Comparison of ENCODE assay signal across 13 mouse cellular contexts in the genomic region with DNA sequence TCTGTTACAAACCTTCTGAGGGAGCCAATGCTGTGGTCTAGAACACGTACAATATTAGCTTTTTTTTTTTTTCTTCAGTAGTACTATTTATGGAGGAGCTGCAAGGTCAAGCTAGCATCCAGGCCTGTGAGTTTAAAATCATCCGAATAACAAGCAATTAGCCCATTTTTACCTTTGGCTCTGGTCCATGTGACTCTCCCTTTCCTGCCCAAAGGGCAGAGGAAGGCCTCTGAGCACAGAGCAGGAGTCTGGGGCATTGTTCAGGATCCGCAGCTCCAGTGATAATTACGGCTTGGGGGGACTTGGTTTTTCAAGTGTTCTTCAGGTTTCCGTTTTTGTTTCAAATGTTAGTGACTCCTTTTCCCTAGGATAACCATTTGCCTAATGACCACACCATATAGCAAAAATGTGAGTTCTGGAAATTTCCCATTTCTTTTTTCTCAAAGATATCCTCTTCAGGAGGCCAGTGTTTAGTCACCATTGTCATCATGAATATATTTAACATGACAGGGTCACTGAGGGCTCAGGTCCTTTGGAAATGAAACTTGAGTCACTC. TPM values are rescaled to one million over a fixed set of nuclear protein-coding genes. Genes with fewer than 3 reads are reported as not detected.
DNase-seq lines count a peak whose midpoint lies in the region; ATAC-seq and TF ChIP-seq lines count a peak whose summit lies in the region.
"Had no signal": no experiment of that assay in that cellular context is flagged by ENCODE, and none has a peak within 500 bp of the region (broad histone marks: within the 10 kb centered on the region; RNA-seq: fewer than 3 reads in every experiment).

No protein-coding gene starts in this region.

- DNase-seq in heart, adult 18-20 months = peak; percentile 52 to 74
- DNase-seq in adipocyte (ENCODE audit: low spot score) = peak; percentile 65
- peak; percentile 47 to 59 for DNase-seq in heart, adult 9 months (ENCODE audit: low spot score in 2 of 2)
- no peak for DNase-seq in forebrain, embryonic 11.5 days (ENCODE audit: low spot score)
- DNase-seq in stomach, postnatal 0 days (ENCODE audit: low spot score) = no peak
- DNase-seq: cerebellum, adult 11 months; thymus, adult 2 months had no signal

- no peak overlapping the region for H3K27ac ChIP-seq in heart, embryonic 12.5 days (ENCODE audit: poor library complexity, severe bottlenecking)
- H3K27ac ChIP-seq in kidney, embryonic 16.5 days (ENCODE audit: low read length) = peak overlapping the region; percentile 66
- H3K27ac ChIP-seq in forebrain, embryonic 11.5 days (ENCODE audit: low read depth, low read length) = no peak overlapping the region
- no peak overlapping the region for H3K27ac ChIP-seq in forebrain, embryonic 15.5 days (replicated peaks)
- no peak overlapping the region for H3K27ac ChIP-seq in stomach, postnatal 0 days (replicated peaks)
- H3K27ac ChIP-seq: hindbrain, embryonic 10.5 days; limb, embryonic 15.5 days had no signal

- no peaks in the 10 kb centered on the region for H3K27me3 ChIP-seq in heart, embryonic 12.5 days (replicated peaks)
- H3K27me3 ChIP-seq in kidney, embryonic 16.5 days (ENCODE audit: insufficient read depth, low read length) = no peaks in the 10 kb centered on the region
- no peaks in the 10 kb centered on the region for H3K27me3 ChIP-seq in forebrain, embryonic 11.5 days (ENCODE audit: control insufficient read depth, insufficient read depth, low read length)
- no peaks in the 10 kb centered on the region for H3K27me3 ChIP-seq in forebrain, embryonic 15.5 days
- H3K27me3 ChIP-seq in stomach, postnatal 0 days (ENCODE audit: control insufficient read depth, insufficient read depth, low read length) = no peaks in the 10 kb centered on the region
- H3K27me3 ChIP-seq: limb, embryonic 15.5 days had no signal

- 55% methylated on average over 5 of the region's 5 CpGs for WGBS in heart, embryonic 12.5 days
- 63% methylated on average over 5 of the region's 5 CpGs for WGBS in kidney, embryonic 16.5 days
- WGBS in forebrain, embryonic 11.5 days = 74% methylated on average over 5 of the region's 5 CpGs
- 67% methylated on average over 5 of the region's 5 CpGs for WGBS in forebrain, embryonic 15.5 days
- WGBS in stomach, postnatal 0 days = 76% methylated on average over 5 of the region's 5 CpGs

- TF ChIP-seq CTCF in stomach, postnatal 0 days (IDR thresholded peaks at IDR 0.05; ENCODE audit: low read depth) = no peak

- no peak for TF ChIP-seq EP300 in stomach, postnatal 0 days (optimal IDR thresholded peaks at IDR 0.05)

- no peak overlapping the region for H3K4me3 ChIP-seq in heart, embryonic 12.5 days
- no peak overlapping the region for H3K4me3 ChIP-seq in kidney, embryonic 16.5 days (ENCODE audit: low read length)
- H3K4me3 ChIP-seq in forebrain, embryonic 11.5 days (ENCODE audit: low read depth, low read length) = no peak overlapping the region
- no peak overlapping the region for H3K4me3 ChIP-seq in forebrain, embryonic 15.5 days
- no peak overlapping the region for H3K4me3 ChIP-seq in stomach, postnatal 0 days (ENCODE audit: low read depth, low read length)
- H3K4me3 ChIP-seq: erythroblast, embryonic 14.5 days; hindbrain, embryonic 10.5 days; limb, embryonic 15.5 days had no signal

- H3K9ac ChIP-seq in heart, embryonic 12.5 days = no peak overlapping the region
- no peak overlapping the region for H3K9ac ChIP-seq in kidney, embryonic 16.5 days (replicated peaks; ENCODE audit: low read length)
- no peak overlapping the region for H3K9ac ChIP-seq in forebrain, embryonic 11.5 days (ENCODE audit: low read length)
- no peak overlapping the region for H3K9ac ChIP-seq in forebrain, embryonic 15.5 days (replicated peaks)
- H3K9ac ChIP-seq in stomach, postnatal 0 days (ENCODE audit: low read length) = no peak overlapping the region
- H3K9ac ChIP-seq: limb, embryonic 15.5 days had no signal

- H3K36me3 ChIP-seq in heart, embryonic 12.5 days = no peaks in the 10 kb centered on the region
- no peaks in the 10 kb centered on the region for H3K36me3 ChIP-seq in kidney, embryonic 16.5 days (ENCODE audit: insufficient read depth, low read length)
- H3K36me3 ChIP-seq in forebrain, embryonic 11.5 days (ENCODE audit: control insufficient read depth, insufficient read depth, low read length) = no peaks in the 10 kb centered on the region
- no peaks in the 10 kb centered on the region for H3K36me3 ChIP-seq in forebrain, embryonic 15.5 days
- no peaks in the 10 kb centered on the region for H3K36me3 ChIP-seq in stomach, postnatal 0 days (ENCODE audit: control insufficient read depth, insufficient read depth, low read length)
- H3K36me3 ChIP-seq: hindbrain, embryonic 10.5 days; limb, embryonic 15.5 days had no signal

- ATAC-seq in heart, embryonic 12.5 days (ENCODE audit: insufficient number of reproducible peaks, low FRiP score) = no peak
- ATAC-seq in kidney, embryonic 16.5 days (ENCODE audit: low FRiP score, low TSS enrichment) = no peak
- no peak for ATAC-seq in forebrain, embryonic 11.5 days (replicated peaks; ENCODE audit: low FRiP score)
- ATAC-seq in forebrain, embryonic 15.5 days (replicated peaks) = no peak
- ATAC-seq in stomach, postnatal 0 days (ENCODE audit: low FRiP score, low TSS enrichment) = no peak

- no peaks in the 10 kb centered on the region for H3K4me1 ChIP-seq in heart, embryonic 12.5 days (replicated peaks)
- no peaks in the 10 kb centered on the region; the same call in 1 of the 2 replicates for H3K4me1 ChIP-seq in kidney, embryonic 16.5 days (ENCODE audit: insufficient read depth, low read length)
- H3K4me1 ChIP-seq in forebrain, embryonic 11.5 days (replicated peaks; ENCODE audit: control insufficient read depth, insufficient read depth, low read length) = no peaks in the 10 kb centered on the region
- no peaks in the 10 kb centered on the region for H3K4me1 ChIP-seq in forebrain, embryonic 15.5 days
- H3K4me1 ChIP-seq in stomach, postnatal 0 days (replicated peaks; ENCODE audit: control insufficient read depth, insufficient read depth) = no peaks in the 10 kb centered on the region
- H3K4me1 ChIP-seq: hindbrain, embryonic 10.5 days; limb, embryonic 15.5 days had no signal

- H3K9me3 ChIP-seq in heart, embryonic 12.5 days (replicated peaks) = no peaks in the 10 kb centered on the region
- no peaks in the 10 kb centered on the region for H3K9me3 ChIP-seq in kidney, embryonic 16.5 days (ENCODE audit: low read length)
- H3K9me3 ChIP-seq in forebrain, embryonic 11.5 days (ENCODE audit: control insufficient read depth, low read length) = no peaks in the 10 kb centered on the region
- no peaks in the 10 kb centered on the region for H3K9me3 ChIP-seq in forebrain, embryonic 15.5 days
- H3K9me3 ChIP-seq in stomach, postnatal 0 days (ENCODE audit: control insufficient read depth, low read length) = no peaks in the 10 kb centered on the region
- H3K9me3 ChIP-seq: hindbrain, embryonic 10.5 days; limb, embryonic 15.5 days had no signal

- no peak overlapping the region for H3K4me2 ChIP-seq in heart, embryonic 12.5 days
- no peak overlapping the region for H3K4me2 ChIP-seq in kidney, embryonic 16.5 days (replicated peaks; ENCODE audit: low read depth, low read length)
- H3K4me2 ChIP-seq in forebrain, embryonic 11.5 days (ENCODE audit: low read depth, low read length, severe bottlenecking) = no peak overlapping the region
- no peak overlapping the region for H3K4me2 ChIP-seq in forebrain, embryonic 15.5 days (replicated peaks)
- H3K4me2 ChIP-seq in stomach, postnatal 0 days (replicated peaks; ENCODE audit: low read depth) = no peak overlapping the region
- H3K4me2 ChIP-seq: limb, embryonic 15.5 days had no signal

RNA-seq across cellular contexts. Expression of a gene that starts 33.0 kb away (rescaled TPM):
- 10 to 100 TPM; 88.4 to 91.8 TPM for total RNA-seq in heart, adult 18-20 months (2021)
- polyA plus RNA-seq in heart, embryonic 12.5 days (2016; fragmentation: Nextera tagmentation; extraction: Ambion mirVana) = 170 and 175 TPM in 2 replicates
- polyA plus RNA-seq in kidney, embryonic 16.5 days (2015; fragmentation: Nextera tagmentation; extraction: Ambion mirVana) = 119 and 122 TPM in 2 replicates
- 192 and 209 TPM in 2 replicates for polyA plus RNA-seq in forebrain, embryonic 11.5 days (2014; fragmentation: Nextera tagmentation; extraction: Ambion mirVana)
- 105 and 108 TPM in 2 replicates for polyA plus RNA-seq in forebrain, embryonic 15.5 days (2015; fragmentation: Nextera tagmentation; extraction: Ambion mirVana)
- polyA plus RNA-seq in stomach, postnatal 0 days (2015; fragmentation: Nextera tagmentation; extraction: Ambion mirVana) = 40.9 and 52.7 TPM in 2 replicates

RNA-seq across cellular contexts. Expression of a gene that starts 50.6 kb away (rescaled TPM):
- total RNA-seq in heart, adult 18-20 months (2021) = 100 to 1,000 TPM; 104 to 126 TPM
- 96.4 and 100 TPM in 2 replicates for polyA plus RNA-seq in heart, embryonic 12.5 days (2016; fragmentation: Nextera tagmentation; extraction: Ambion mirVana)
- 114 and 119 TPM in 2 replicates for polyA plus RNA-seq in kidney, embryonic 16.5 days (2015; fragmentation: Nextera tagmentation; extraction: Ambion mirVana)
- polyA plus RNA-seq in forebrain, embryonic 11.5 days (2014; fragmentation: Nextera tagmentation; extraction: Ambion mirVana) = 50.1 and 51.4 TPM in 2 replicates
- 44.4 and 44.9 TPM in 2 replicates for polyA plus RNA-seq in forebrain, embryonic 15.5 days (2015; fragmentation: Nextera tagmentation; extraction: Ambion mirVana)
- polyA plus RNA-seq in stomach, postnatal 0 days (2015; fragmentation: Nextera tagmentation; extraction: Ambion mirVana) = 143 TPM in 2 replicates

Comparison
In these comparisons a context has a peak if more than half of its experiments do, and no peak if none do; other contexts are left out.
1. DNase-seq: peak in heart, adult 18-20 months (2 of 2), adipocyte (single experiment) and heart, adult 9 months (2 of 2); none in forebrain, embryonic 11.5 days (single experiment) and stomach, postnatal 0 days (single experiment).